ENCODE assay signal across 16 mouse cellular contexts in genomic region chrX:11417861-11418260, GRCm38 (mm10).
DNase-seq lines count a peak whose midpoint lies in the region; ATAC-seq and TF ChIP-seq lines count a peak whose summit lies in the region.
"Had no signal": no experiment of that assay in that cellular context is flagged by ENCODE, and none has a peak within 500 bp of the region (broad histone marks: within the 10 kb centered on the region; RNA-seq: fewer than 3 reads in every experiment).

No protein-coding gene starts in this region.

- H3K27ac ChIP-seq in kidney, embryonic 15.5 days, result no peak overlapping the region
- peak overlapping the region; percentile 47 for H3K27ac ChIP-seq in brown adipose tissue, adult 24 weeks (replicated peaks; ENCODE audit: low read depth, low read length)
- peak overlapping the region; percentile 46 for H3K27ac ChIP-seq in heart, postnatal 0 days (ENCODE audit: low read depth)
- H3K27ac ChIP-seq: embryonic facial prominence, embryonic 13.5 days; hindbrain, postnatal 0 days; kidney, postnatal 0 days; midbrain, embryonic 10.5 days had no signal

- peak; percentile 22 for DNase-seq in kidney, adult 9 months
- peak; percentile 59 to 65 for DNase-seq in heart, adult 9 months (ENCODE audit: low spot score in 2 of 2)
- peak; percentile 45 for DNase-seq in heart, postnatal 0 days (ENCODE audit: low spot score)
- DNase-seq in embryo, embryonic 11 days, result no peak
- no peak for DNase-seq in retina, embryonic 14.5 days (ENCODE audit: low spot score)
- DNase-seq in yolk sac, embryonic 10.5 days (ENCODE audit: low spot score), result no peak
- DNase-seq: adrenal gland, postnatal 10 days; cerebellum, adult 2 months had no signal

- H3K4me3 ChIP-seq in kidney, embryonic 15.5 days (replicated peaks), result no peak overlapping the region
- no peak overlapping the region for H3K4me3 ChIP-seq in brown adipose tissue, adult 24 weeks (ENCODE audit: insufficient read depth, low read depth, low read length)
- no peak overlapping the region for H3K4me3 ChIP-seq in heart, postnatal 0 days (ENCODE audit: low read depth, low read length)
- H3K4me3 ChIP-seq: embryonic facial prominence, embryonic 13.5 days; midbrain, embryonic 10.5 days; stomach, embryonic 15.5 days had no signal

- peaks cover 38% of the 10 kb centered on the region for H3K27me3 ChIP-seq in kidney, embryonic 15.5 days
- no peaks in the 10 kb centered on the region for H3K27me3 ChIP-seq in heart, postnatal 0 days (ENCODE audit: control insufficient read depth, insufficient read depth, low read length)
- H3K27me3 ChIP-seq: stomach, embryonic 15.5 days had no signal

- no peak overlapping the region for H3K9ac ChIP-seq in kidney, embryonic 15.5 days
- no peak overlapping the region for H3K9ac ChIP-seq in heart, postnatal 0 days (replicated peaks; ENCODE audit: low read depth, low read length)
- H3K9ac ChIP-seq: embryonic facial prominence, embryonic 13.5 days; stomach, embryonic 15.5 days had no signal

- no peak for TF ChIP-seq CTCF in heart, postnatal 0 days (IDR thresholded peaks at IDR 0.05; ENCODE audit: low read depth)

- H3K4me1 ChIP-seq in kidney, embryonic 15.5 days, result peaks cover 29% of the 10 kb centered on the region
- peaks cover 7% of the 10 kb centered on the region; the same call in 1 of the 2 replicates for H3K4me1 ChIP-seq in brown adipose tissue, adult 24 weeks (ENCODE audit: control insufficient read depth, insufficient read depth, insufficient read length, low read length)
- H3K4me1 ChIP-seq in heart, postnatal 0 days (ENCODE audit: control insufficient read depth, insufficient read depth), result peaks cover 13% of the 10 kb centered on the region; the same call in 1 of the 2 replicates

- no peak for TF ChIP-seq EP300 in heart, postnatal 0 days (IDR thresholded peaks at IDR 0.05; ENCODE audit: low read depth)

- H3K36me3 ChIP-seq in kidney, embryonic 15.5 days, result no peaks in the 10 kb centered on the region
- no peaks in the 10 kb centered on the region for H3K36me3 ChIP-seq in heart, postnatal 0 days (replicated peaks; ENCODE audit: control insufficient read depth, insufficient read depth, low read length)
- H3K36me3 ChIP-seq: embryonic facial prominence, embryonic 13.5 days; midbrain, embryonic 10.5 days; stomach, embryonic 15.5 days had no signal

- WGBS in kidney, embryonic 15.5 days, result 36% methylated on average over 4 of the region's 4 CpGs
- 44% methylated on average over 4 of the region's 4 CpGs for WGBS in heart, postnatal 0 days

- no peaks in the 10 kb centered on the region for H3K9me3 ChIP-seq in kidney, embryonic 15.5 days (replicated peaks)
- no peaks in the 10 kb centered on the region for H3K9me3 ChIP-seq in heart, postnatal 0 days (replicated peaks; ENCODE audit: control insufficient read depth, low read length)
- H3K9me3 ChIP-seq: embryonic facial prominence, embryonic 13.5 days; midbrain, embryonic 10.5 days; stomach, embryonic 15.5 days had no signal

- H3K4me2 ChIP-seq in kidney, embryonic 15.5 days, result no peak overlapping the region
- no peak overlapping the region for H3K4me2 ChIP-seq in heart, postnatal 0 days (ENCODE audit: low read depth, low read length)
- H3K4me2 ChIP-seq: embryonic facial prominence, embryonic 13.5 days; stomach, embryonic 15.5 days had no signal

- no peak for ATAC-seq in kidney, embryonic 15.5 days (replicated peaks; ENCODE audit: low FRiP score)
- peak; percentile 80 for ATAC-seq in heart, postnatal 0 days (ENCODE audit: insufficient read depth, low read depth)
- ATAC-seq: forebrain, embryonic 16.5 days; hindbrain, postnatal 0 days had no signal

Comparison
In these comparisons a context has a peak if more than half of its experiments do, and no peak if none do; other contexts are left out.
1. DNase-seq: peak in kidney, adult 9 months (single experiment), heart, adult 9 months (2 of 2) and heart, postnatal 0 days (single experiment); none in embryo, embryonic 11 days (single experiment), retina, embryonic 14.5 days (single experiment) and yolk sac, embryonic 10.5 days (single experiment).